Mouse (Mus musculus) left cerebral cortex, adult 8-10 months (tissue): ENCODE data around the gene Dbi. TPM values are rescaled to one million over a fixed set of nuclear protein-coding genes. Genes with fewer than 3 reads are reported as not detected.

Experiments
- DNase-seq, 2 experiments: peaks; one replicate each; pipeline ENCODE4 v3.0.0; 2022; ENCODE audit warnings: low spot score in 2 of 2
- total RNA-seq, 4 experiments: library from RNA; stranded (reverse); gene quantifications; 2 replicates each; pipeline ENCODE4 v1.2.4; 2022

Dbi gene
- total RNA-seq, 4 experiments from 2014 or later = 223 to 389 (median 294) TPM

DNA sequence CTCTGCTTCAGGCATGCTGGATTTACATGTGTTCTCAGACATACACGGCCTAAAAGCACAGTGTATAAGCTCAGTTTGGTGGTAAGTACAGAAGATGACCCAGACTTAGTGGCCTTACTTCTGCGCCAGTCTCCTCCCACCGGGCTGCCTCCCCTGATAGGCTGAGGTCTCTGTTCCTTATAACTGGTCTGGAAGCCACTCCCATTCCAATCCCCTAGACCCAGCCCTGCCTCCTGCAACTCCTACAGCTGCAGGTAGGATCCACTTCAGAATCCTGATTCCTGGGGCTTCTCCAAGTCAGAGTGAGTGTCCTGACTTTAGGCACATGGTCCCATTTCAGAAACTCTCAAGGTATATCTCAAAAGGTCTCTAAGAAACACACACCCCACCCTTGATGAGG is 35.2 kb downstream of the Dbi start:
- no peak for DNase-seq

DNA sequence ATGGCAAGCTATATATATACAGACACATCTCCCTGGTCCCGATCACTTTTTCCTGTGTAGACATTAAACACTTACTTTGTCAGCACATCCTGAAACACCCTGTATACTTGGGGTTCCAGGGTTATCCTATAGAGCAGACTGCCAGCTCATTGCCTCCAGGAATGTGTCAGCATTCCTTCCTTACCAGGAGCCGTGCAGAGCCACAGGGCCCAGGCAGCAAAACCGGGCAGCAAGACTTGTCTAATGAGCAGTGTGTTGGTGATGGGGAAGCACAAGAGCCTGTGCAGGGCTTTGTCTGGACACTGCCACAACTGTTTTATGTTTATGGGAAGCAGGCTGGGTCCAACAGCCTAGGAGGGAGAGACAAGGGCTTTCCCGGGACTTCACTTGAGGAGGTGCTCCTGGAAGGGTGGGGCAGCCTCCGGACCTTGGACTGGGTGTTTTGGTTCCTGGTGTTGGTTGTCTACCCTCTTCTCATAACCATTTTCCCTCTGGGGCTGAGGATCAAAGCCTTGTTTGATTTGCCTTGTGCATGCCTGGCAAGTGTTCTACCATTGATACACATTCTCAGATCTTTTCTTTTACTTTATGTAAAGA is 36.9 kb downstream of the Dbi start:
- DNase-seq = no peak

DNA sequence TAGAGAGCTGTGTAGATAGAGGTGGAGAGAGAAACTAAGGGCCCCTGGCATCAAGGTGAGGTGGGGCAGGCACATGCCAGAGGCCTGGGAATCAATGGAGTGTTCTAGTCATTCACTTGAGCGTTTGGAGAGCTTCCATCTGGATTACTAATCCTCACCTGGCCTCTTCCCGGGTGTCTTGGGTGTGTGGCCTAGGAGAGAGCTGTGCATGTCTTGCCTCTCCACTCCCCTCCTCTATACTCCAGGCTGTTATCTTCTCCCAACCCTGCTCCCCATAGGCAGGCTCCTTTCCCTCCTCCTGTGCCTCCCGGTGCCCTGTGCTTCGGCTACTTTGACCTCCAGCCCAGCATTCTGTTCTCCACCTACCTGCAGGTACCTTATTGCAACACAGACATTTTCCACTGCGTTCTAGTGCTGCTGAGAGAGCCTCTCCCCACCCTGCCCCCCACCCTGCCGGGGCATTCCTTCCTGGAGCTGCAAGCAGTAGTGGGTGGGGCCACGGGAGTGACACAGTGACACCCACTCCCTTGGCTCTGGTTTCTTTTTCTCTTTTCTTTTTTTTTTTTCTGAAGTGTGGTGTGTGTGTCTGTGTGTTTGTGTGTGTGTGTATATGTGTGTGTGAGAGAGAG is 37.8 kb downstream of the Dbi start:
- no peak for DNase-seq

DNA sequence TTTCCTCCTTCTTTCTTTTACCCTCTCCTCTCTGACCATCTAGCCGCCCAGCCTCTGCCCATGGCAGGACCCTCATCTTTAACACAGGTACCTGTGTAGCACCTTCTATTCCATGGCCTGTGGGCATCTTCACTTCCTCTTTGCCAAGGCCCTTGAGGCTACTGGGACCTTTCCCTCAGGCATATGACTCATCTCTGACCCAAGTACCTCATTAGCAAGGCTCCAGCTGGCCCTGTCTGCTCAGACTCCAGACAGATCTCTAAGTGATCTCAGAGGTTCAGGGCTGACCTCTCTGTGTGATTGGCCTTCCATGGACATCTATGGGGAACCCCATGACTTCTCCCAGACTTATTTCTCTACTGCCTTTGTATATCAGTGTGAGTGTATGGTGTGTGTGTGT is 40.2 kb downstream of the Dbi start:
- DNase-seq = no peak

GRCm38 (mm10) chr1:120077746-120078410 is 43.0 kb downstream of the Dbi start:
- DNase-seq = no peak

- no peak for DNase-seq
Observed at GRCm38 (mm10) chr1:120075507-120075906, 45.4 kb downstream of the Dbi start.

GRCm38 (mm10) chr1:120074931-120075330 is 45.9 kb downstream of the Dbi start:
- DNase-seq = no peak

DNA sequence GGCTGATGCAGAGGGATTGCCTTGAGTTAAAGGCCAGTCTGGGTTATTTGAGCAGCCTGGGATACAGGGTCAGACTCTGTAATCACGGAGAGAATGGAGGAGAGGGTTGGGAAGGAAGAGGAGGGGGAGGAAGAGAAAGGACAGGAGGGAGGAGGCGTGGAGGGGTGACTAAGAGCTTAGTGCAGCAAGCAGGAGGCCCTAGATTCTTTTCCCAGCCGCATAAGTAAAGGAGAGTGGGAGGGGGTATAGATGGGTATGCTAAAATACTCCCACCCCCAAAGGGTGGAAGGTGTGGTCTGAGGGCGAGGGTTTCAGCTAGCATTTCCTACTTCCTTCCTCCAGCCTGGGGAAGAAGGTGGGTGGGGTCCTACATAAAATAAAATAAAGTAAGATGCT is 46.6 kb downstream of the Dbi start:
- DNase-seq = no peak

- no peak for DNase-seq
Observed at GRCm38 (mm10) chr1:120073519-120074306, 47.2 kb downstream of the Dbi start, which contains the start of gene Tmem37. Tmem37 (minus strand) TSS chr1:120074074.

GRCm38 (mm10) chr1:120072900-120073299 is 48.0 kb downstream of the Dbi start:
- DNase-seq = no peak

DNA sequence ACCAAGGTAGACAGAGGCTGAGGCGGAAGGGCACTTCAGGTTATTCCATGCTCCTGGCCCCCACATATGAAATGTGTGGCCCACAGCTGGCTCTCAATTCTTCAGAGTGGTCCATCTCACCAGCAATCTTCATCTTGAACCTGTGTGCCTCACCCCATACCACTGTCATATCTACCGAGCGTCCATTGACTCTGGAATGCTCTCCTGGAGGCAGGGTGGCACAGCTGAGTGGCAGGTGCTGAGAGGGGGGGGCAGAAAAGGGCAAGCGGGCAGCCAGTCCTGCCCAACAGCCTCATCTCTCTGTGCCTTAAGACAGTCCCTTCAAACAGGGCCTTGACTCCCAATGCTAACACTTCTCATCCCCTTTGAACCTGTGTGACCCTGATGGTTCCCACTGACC is 49.7 kb downstream of the Dbi start:
- no peak for DNase-seq

- no peak for DNase-seq
Observed at GRCm38 (mm10) chr1:120070168-120070567, 50.7 kb downstream of the Dbi start.

- no peak for DNase-seq
Observed at GRCm38 (mm10) chr1:120069120-120069519, 51.8 kb downstream of the Dbi start.

- no peak for DNase-seq
Observed at GRCm38 (mm10) chr1:120066625-120067024, 54.3 kb downstream of the Dbi start.

GRCm38 (mm10) chr1:120066159-120066558 is 54.7 kb downstream of the Dbi start:
- no peak for DNase-seq

- no peak for DNase-seq
Observed at GRCm38 (mm10) chr1:120064036-120064682, 56.7 kb downstream of the Dbi start.

Other genes with a start within 250 kb of the Dbi start
- 1 to 10 TPM; 7.0 to 9.3 (median 7.8) TPM for gene Tmem177, start 207.9 kb downstream of the Dbi start, total RNA-seq
- under 1 TPM; 0.33 to 0.63 (median 0.53) TPM for gene Cfap221, start 123.8 kb downstream of the Dbi start, total RNA-seq
- gene Sctr, start 114.2 kb downstream of the Dbi start, total RNA-seq = under 1 TPM in 2 of 4 experiments, not detected in 2; 0.52 to 0.63 TPM
- 1 to 10 TPM; 1.3 to 2.6 (median 2.2) TPM for gene Tmem37, start 47.0 kb downstream of the Dbi start, total RNA-seq
- 1 to 10 TPM; 4.8 to 7.3 (median 6.0) TPM for gene 3110009E18Rik, start 109 bp upstream of the Dbi start, total RNA-seq
- gene Steap3, start 151.6 kb upstream of the Dbi start, total RNA-seq = 1 to 10 TPM; 5.6 to 7.5 (median 6.1) TPM
- gene C1ql2, start 219.5 kb upstream of the Dbi start, total RNA-seq = 1 to 10 TPM; 4.6 to 5.2 (median 4.9) TPM